Mouse (Mus musculus) midbrain, postnatal 0 days (tissue): ENCODE results near the gene Rimbp2. TPM values are rescaled to one million over a fixed set of nuclear protein-coding genes. Genes with fewer than 3 reads are reported as not detected.

Experiments used
- ATAC-seq: fragments of 200-750 bp; cut with Nextera tagmentation; 2 replicates; pipeline ENCODE4 v1.8.0; 2017; ENCODE audit warnings: moderate number of reproducible peaks, mild to moderate bottlenecking, moderate TSS enrichment, moderate library complexity; ENCODE audit not compliant: low FRiP score
- DNase-seq: peaks from one replicate; pipeline ENCODE4 v3.0.0-alpha.2; 2015; ENCODE audit warnings: low spot score
- H3K27ac ChIP-seq: fragments of 300-500 bp; sonication (generic); 2 replicates; pipeline ENCODE4 v1.5.1; 2014; ENCODE audit warnings: low read depth, mild to moderate bottlenecking, low read length, mixed read lengths
- H3K27me3 ChIP-seq: fragments of 300-500 bp; sonication (generic); 2 replicates; pipeline ENCODE4 v1.6.1; 2014; ENCODE audit warnings: low read length, control low read depth, mixed read lengths; ENCODE audit not compliant: insufficient read depth
- H3K36me3 ChIP-seq: fragments of 300-500 bp; sonication (generic); 2 replicates; pipeline ENCODE4 v1.6.1; 2014; ENCODE audit warnings: low read length, control low read depth, mixed read lengths; ENCODE audit not compliant: insufficient read depth
- H3K4me1 ChIP-seq: fragments of 300-500 bp; sonication (generic); 2 replicates; pipeline ENCODE4 v1.6.1; 2014; ENCODE audit warnings: mild to moderate bottlenecking, control low read depth, antibody characterized with exemption, low read length, mixed read lengths; ENCODE audit not compliant: insufficient read depth
- H3K4me2 ChIP-seq: fragments of 300-500 bp; sonication (generic); 2 replicates; pipeline ENCODE4 v1.6.1; 2014; ENCODE audit warnings: low read depth, mild to moderate bottlenecking, low read length, mixed read lengths; ENCODE audit not compliant: poor library complexity, severe bottlenecking
- H3K4me3 ChIP-seq: fragments of 300-500 bp; sonication (generic); 2 replicates; pipeline ENCODE4 v1.5.1; 2014; ENCODE audit warnings: low read depth, mild to moderate bottlenecking, low read length, moderate library complexity
- H3K9ac ChIP-seq: fragments of 300-500 bp; sonication (generic); replicated peaks from 2 replicates; pipeline ENCODE4 v1.6.1; 2014; ENCODE audit warnings: mild to moderate bottlenecking, low read length, moderate library complexity, mixed read lengths; ENCODE audit not compliant: poor library complexity, severe bottlenecking
- H3K9me3 ChIP-seq: fragments of 300-500 bp; sonication (generic); 2 replicates; pipeline ENCODE4 v1.6.1; 2016; ENCODE audit warnings: low read length, control low read depth
- CTCF ChIP-seq: IDR thresholded peaks from 2 replicates; pipeline ENCODE4 v1.5.1; 2016; ENCODE audit warnings: antibody characterized with exemption, mild to moderate bottlenecking
- WGBS: fragments of 180-500 bp; shearing (Covaris S2); extraction: QIAGEN DNeasy Blood & Tissue Kit; methylation state at CpG from one replicate; pipeline ENCODE4 v1.1.7; 2014; 5-methylcytosine and 5-hydroxymethylcytosine counted together
- polyA plus RNA-seq: library from polyadenylated mRNA; unstranded; fragments of >200 nt; fragmentation: Nextera tagmentation; extraction: Ambion mirVana; gene quantifications from 2 replicates; pipeline ENCODE4 v1.2.1, GENCODE M21; 2015
- total RNA-seq: library from RNA; depleted of rRNA; stranded (reverse); fragments of >200 nt; gene quantifications from 2 replicates; pipeline ENCODE4 v1.2.3, GENCODE M21; 2014

Gene Rimbp2
- total and polyA plus RNA-seq, 2 experiments from 2014 or later = 6.1 to 22.7 TPM

DNA sequence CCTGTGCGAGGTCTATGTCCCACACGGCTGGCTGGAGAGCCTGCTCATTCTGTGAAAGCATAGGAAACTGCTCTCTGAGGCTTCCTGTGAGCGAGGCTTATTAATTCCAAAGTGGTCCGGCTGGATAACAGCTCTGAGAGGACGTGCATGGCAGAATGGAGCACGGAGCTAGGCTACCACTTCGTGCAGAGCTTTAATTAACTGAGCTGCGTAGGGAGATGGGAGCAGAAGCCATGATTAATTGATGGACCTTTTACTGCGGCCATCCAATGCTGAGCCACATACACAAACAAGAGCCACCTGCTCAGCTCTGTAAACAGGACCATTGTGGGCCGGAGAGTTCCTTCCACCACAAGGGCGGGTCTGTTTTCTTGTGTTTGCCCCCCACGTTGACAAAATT, 50.2 kb downstream of the Rimbp2 start:
- H3K4me3 ChIP-seq = no peak overlapping the region
- no peaks in the 10 kb centered on the region for H3K9me3 ChIP-seq
- no peak for TF ChIP-seq CTCF
- peaks cover 9% of the 10 kb centered on the region; the same call in 1 of the 2 replicates for H3K4me1 ChIP-seq
- no peaks in the 10 kb centered on the region for H3K36me3 ChIP-seq
- no peak overlapping the region for H3K4me2 ChIP-seq
- peak overlapping the region; percentile 26; the same call in 1 of the 2 replicates for H3K27ac ChIP-seq
- H3K9ac ChIP-seq = no peak overlapping the region
- H3K27me3 ChIP-seq = no peaks in the 10 kb centered on the region
- ATAC-seq (no peak; the same call in 1 of the 2 replicates), DNase-seq (peak; percentile 70)
- 41% methylated on average over 12 of the region's 12 CpGs for WGBS

DNA sequence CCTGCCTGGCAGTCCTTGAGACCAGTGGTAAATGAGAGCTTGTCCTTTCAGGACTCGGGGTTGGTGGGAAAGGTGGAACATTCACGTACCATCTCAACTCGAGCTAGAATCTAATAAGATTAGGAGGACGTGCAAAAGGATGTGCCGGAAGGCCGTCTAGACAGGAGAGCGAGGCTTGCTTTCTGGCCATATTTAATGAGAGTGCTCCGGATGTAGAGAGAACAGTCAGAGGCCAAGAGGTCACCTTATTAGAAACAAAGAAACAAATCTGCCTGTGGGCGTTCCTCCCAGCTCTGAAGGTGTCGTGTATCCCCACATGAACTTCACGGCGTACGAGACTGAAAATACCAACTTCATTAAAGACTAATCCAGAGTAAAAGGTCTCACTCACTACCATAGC, 53.3 kb downstream of the Rimbp2 start:
- no peak overlapping the region for H3K9ac ChIP-seq
- H3K4me3 ChIP-seq = no peak overlapping the region
- TF ChIP-seq CTCF = no peak
- 62% methylated on average over 13 of the region's 13 CpGs for WGBS
- no peak overlapping the region for H3K4me2 ChIP-seq
- no peaks in the 10 kb centered on the region for H3K27me3 ChIP-seq
- H3K4me1 ChIP-seq = peaks cover 9% of the 10 kb centered on the region; the same call in 1 of the 2 replicates
- ATAC-seq (no peak), DNase-seq (no peak)
- no peak overlapping the region for H3K27ac ChIP-seq
- H3K36me3 ChIP-seq = no peaks in the 10 kb centered on the region
- no peaks in the 10 kb centered on the region for H3K9me3 ChIP-seq

DNA sequence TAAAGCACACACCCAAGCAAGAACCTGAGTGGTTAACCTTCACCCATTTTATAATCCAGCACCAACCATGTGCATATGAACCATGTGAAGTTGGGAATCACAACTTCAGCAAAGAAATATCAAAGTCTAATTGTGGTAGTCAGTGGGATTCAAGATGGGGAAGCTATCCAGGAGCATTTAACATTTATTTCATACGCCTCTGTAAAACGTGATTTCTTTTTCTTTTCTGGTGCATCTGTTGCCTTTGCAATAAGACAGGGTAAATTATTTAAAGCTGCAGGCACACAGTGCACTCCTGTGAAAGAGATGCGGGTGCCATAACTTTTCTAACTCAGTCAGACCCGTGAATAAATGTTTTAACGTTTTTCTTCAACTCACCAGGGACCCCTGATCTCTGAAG, 58.4 kb downstream of the Rimbp2 start:
- no peaks in the 10 kb centered on the region for H3K4me1 ChIP-seq
- no peaks in the 10 kb centered on the region for H3K36me3 ChIP-seq
- no peak for DNase-seq
- no peak for ATAC-seq
- H3K9ac ChIP-seq = no peak overlapping the region
- no peak overlapping the region for H3K4me3 ChIP-seq
- no peak overlapping the region for H3K27ac ChIP-seq
- no peaks in the 10 kb centered on the region for H3K9me3 ChIP-seq
- H3K27me3 ChIP-seq = no peaks in the 10 kb centered on the region
- no peak overlapping the region for H3K4me2 ChIP-seq
- 84% methylated on average over 5 of the region's 5 CpGs for WGBS
- no peak for TF ChIP-seq CTCF

DNA sequence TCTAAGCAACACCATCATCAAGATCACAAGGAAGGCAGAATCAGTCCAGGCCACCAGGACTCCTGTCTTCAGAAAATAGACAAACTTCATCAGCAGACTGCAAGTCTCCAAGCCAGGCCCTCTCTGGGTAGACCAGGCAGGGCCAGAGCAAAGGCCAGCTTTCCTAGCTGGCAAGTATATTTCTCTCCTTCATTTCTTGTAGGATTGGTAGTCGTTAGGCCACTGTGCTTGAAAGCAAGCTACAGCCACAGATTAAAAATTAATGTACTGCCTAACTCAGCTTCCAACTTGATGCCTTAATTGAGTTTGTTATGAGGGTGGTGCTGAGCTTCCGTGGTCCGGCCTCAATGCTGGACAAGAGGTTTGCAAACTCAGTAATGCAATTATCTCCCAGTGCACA, 65.7 kb downstream of the Rimbp2 start:
- DNase-seq (no peak), ATAC-seq (no peak)
- Histone ChIP-seq H3K9me3 (no peaks in the 10 kb centered on the region), H3K27me3 (no peaks in the 10 kb centered on the region), H3K4me2 (no peak overlapping the region), H3K9ac (no peak overlapping the region), H3K4me3 (no peak overlapping the region), H3K4me1 (no peaks in the 10 kb centered on the region), H3K27ac (no peak overlapping the region), H3K36me3 (no peaks in the 10 kb centered on the region)
- no peak for TF ChIP-seq CTCF
- WGBS = 50% methylated on average over 3 of the region's 3 CpGs

DNA sequence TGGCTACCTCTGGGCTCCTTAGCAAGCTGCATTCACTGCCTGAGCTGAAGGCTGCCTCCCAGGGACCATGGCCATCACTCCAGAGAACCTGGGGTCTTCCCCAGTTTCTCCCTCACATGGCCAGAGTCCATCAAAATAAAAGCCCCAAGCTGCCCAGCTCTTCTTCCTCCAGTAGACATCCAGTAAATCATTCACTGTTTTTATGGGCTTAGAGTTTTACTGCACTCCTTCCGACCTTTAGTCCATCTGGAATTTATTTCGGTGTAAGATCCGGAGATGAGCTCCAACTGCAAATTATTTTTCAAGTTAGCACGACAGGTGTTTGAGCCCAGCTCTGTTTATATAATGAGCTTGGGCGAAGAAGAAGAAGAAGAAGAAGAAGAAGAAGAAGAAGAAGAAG, 69.0 kb downstream of the Rimbp2 start:
- Histone ChIP-seq H3K4me3 (no peak overlapping the region), H3K4me1 (no peaks in the 10 kb centered on the region), H3K9ac (no peak overlapping the region), H3K27ac (no peak overlapping the region), H3K27me3 (no peaks in the 10 kb centered on the region), H3K4me2 (no peak overlapping the region), H3K9me3 (no peaks in the 10 kb centered on the region), H3K36me3 (no peaks in the 10 kb centered on the region)
- no peak for TF ChIP-seq CTCF
- DNase-seq = no peak
- ATAC-seq = no peak
- WGBS = 84% methylated on average over 5 of the region's 5 CpGs

DNA sequence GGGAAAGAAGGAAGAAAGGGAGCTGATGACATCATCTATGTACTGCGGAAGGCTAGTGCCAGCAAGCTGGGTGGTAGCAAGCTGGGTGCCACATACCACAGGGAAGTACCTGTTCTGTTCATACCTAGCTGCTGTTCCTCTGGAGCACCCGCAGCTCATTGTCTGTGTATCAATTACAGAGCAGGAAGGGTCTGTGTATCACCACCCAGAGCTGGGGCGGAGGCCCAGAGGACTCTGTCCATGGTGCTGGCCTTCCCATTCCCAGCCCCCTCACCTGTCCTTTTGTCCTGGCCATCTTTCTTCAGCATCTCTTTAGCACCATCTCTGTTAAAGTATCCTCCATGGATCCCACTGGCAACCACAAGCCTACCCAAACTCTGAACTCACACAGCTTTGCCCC, 74.2 kb downstream of the Rimbp2 start:
- Histone ChIP-seq H3K9ac (no peak overlapping the region), H3K36me3 (no peaks in the 10 kb centered on the region), H3K9me3 (no peaks in the 10 kb centered on the region), H3K27ac (no peak overlapping the region), H3K27me3 (no peaks in the 10 kb centered on the region), H3K4me3 (no peak overlapping the region), H3K4me1 (no peaks in the 10 kb centered on the region), H3K4me2 (no peak overlapping the region)
- 45% methylated on average over 3 of the region's 3 CpGs for WGBS
- TF ChIP-seq CTCF = no peak
- DNase-seq (no peak), ATAC-seq (0 out of 2 replicates have a peak, but pooled peaks have one; percentile 34)
